Mouse (Mus musculus): ENCODE measurements around the gene 1700021F05Rik.
A peak's percentile ranks its signal among the peaks of the same experiment; 100 is the strongest.

Gene 1700021F05Rik

GRCm38 (mm10) chr10:43540442-43541152 lies at the start of gene 1700021F05Rik:
TSS of gene 1700021F05Rik (minus strand) at chr10:43540994.
- peak; percentile 83 to 93 for DNase-seq (ENCODE audit: low spot score in 2 of 2)

- DNase-seq (ENCODE audit: low spot score in 2 of 2) = no peak
Measured at GRCm38 (mm10) chr10:43588470-43589177, 47.8 kb upstream of the 1700021F05Rik start.

GRCm38 (mm10) chr10:43584538-43584937 lies 43.7 kb upstream of the 1700021F05Rik start:
- DNase-seq (ENCODE audit: low spot score in 2 of 2) = no peak

- no peak for DNase-seq (ENCODE audit: low spot score in 2 of 2)
Measured at GRCm38 (mm10) chr10:43581260-43581659, 40.5 kb upstream of the 1700021F05Rik start.

GRCm38 (mm10) chr10:43580649-43581078 lies 39.9 kb upstream of the 1700021F05Rik start:
- DNase-seq (ENCODE audit: low spot score in 2 of 2) = peak; percentile 17 to 25

- DNase-seq (ENCODE audit: low spot score in 2 of 2) = peak; percentile 36 to 43
Measured at GRCm38 (mm10) chr10:43579381-43580261, 38.8 kb upstream of the 1700021F05Rik start.

GRCm38 (mm10) chr10:43578754-43579380 lies 38.1 kb upstream of the 1700021F05Rik start:
- DNase-seq (ENCODE audit: low spot score in 2 of 2) = peak; percentile 70 to 75

GRCm38 (mm10) chr10:43578366-43578753 lies 37.6 kb upstream of the 1700021F05Rik start:
- peak; percentile 35 to 39 for DNase-seq (ENCODE audit: low spot score in 2 of 2)

GRCm38 (mm10) chr10:43577997-43578331 lies 37.2 kb upstream of the 1700021F05Rik start, which contains the start of gene Cd24a:
TSS of gene Cd24a (plus strand) at chr10:43578284.
- DNase-seq (ENCODE audit: low spot score in 2 of 2) = no peak

- peak; percentile 7 to 41 for DNase-seq (ENCODE audit: low spot score in 2 of 2)
Measured at GRCm38 (mm10) chr10:43577299-43577996, 36.7 kb upstream of the 1700021F05Rik start.

GRCm38 (mm10) chr10:43574956-43575355 lies 34.2 kb upstream of the 1700021F05Rik start:
- peak; percentile 70 to 78 for DNase-seq (ENCODE audit: low spot score in 2 of 2)

GRCm38 (mm10) chr10:43574352-43574751 lies 33.6 kb upstream of the 1700021F05Rik start:
- DNase-seq (ENCODE audit: low spot score in 2 of 2) = no peak

GRCm38 (mm10) chr10:43561311-43561710 lies 20.5 kb upstream of the 1700021F05Rik start:
- no peak for DNase-seq (ENCODE audit: low spot score in 2 of 2)

- no peak for DNase-seq (ENCODE audit: low spot score in 2 of 2)
Measured at GRCm38 (mm10) chr10:43560765-43561164, 20.0 kb upstream of the 1700021F05Rik start.

- no peak for DNase-seq (ENCODE audit: low spot score in 2 of 2)
Measured at GRCm38 (mm10) chr10:43559313-43559712, 18.5 kb upstream of the 1700021F05Rik start.

GRCm38 (mm10) chr10:43557630-43558165 lies 16.9 kb upstream of the 1700021F05Rik start:
- DNase-seq (ENCODE audit: low spot score in 2 of 2) = no peak

- DNase-seq (ENCODE audit: low spot score in 2 of 2) = no peak
Measured at GRCm38 (mm10) chr10:43551388-43551787, 10.6 kb upstream of the 1700021F05Rik start.

- no peak for DNase-seq (ENCODE audit: low spot score in 2 of 2)
Measured at GRCm38 (mm10) chr10:43550923-43551322, 10.1 kb upstream of the 1700021F05Rik start.

GRCm38 (mm10) chr10:43549411-43549810 lies 8.6 kb upstream of the 1700021F05Rik start:
- DNase-seq (ENCODE audit: low spot score in 2 of 2) = no peak

- DNase-seq (ENCODE audit: low spot score in 2 of 2) = no peak
Measured at GRCm38 (mm10) chr10:43541153-43541544, 355 bp upstream of the 1700021F05Rik start.

Measured in urinary bladder, postnatal 36 days (tissue).